Mouse (Mus musculus) intestine, embryonic 15.5 days (tissue): ENCODE measurements around the gene Gm5751. TPM values are rescaled to one million over a fixed set of nuclear protein-coding genes. Genes with fewer than 3 reads are reported as not detected.

Experiments
- ATAC-seq: fragments of 200-750 bp; cut with Nextera tagmentation; 2 replicates; pipeline ENCODE4 v1.8.0; 2017; ENCODE audit warnings: moderate TSS enrichment, moderate library complexity
- H3K27ac ChIP-seq: fragments of 300-500 bp; sonication (generic); 2 replicates; pipeline ENCODE4 v1.5.1; 2015; ENCODE audit warnings: mild to moderate bottlenecking, inconsistent platforms
- H3K27me3 ChIP-seq: fragments of 300-500 bp; sonication (generic); replicated peaks from 2 replicates; pipeline ENCODE4 v1.6.1; 2015; ENCODE audit warnings: inconsistent platforms
- H3K36me3 ChIP-seq: fragments of 300-500 bp; sonication (generic); 2 replicates; pipeline ENCODE4 v1.6.1; 2015; ENCODE audit warnings: inconsistent platforms
- H3K4me1 ChIP-seq: fragments of 300-500 bp; sonication (generic); replicated peaks from 2 replicates; pipeline ENCODE4 v1.6.1; 2015; ENCODE audit warnings: inconsistent platforms
- H3K4me2 ChIP-seq: fragments of 300-500 bp; sonication (generic); replicated peaks from 2 replicates; pipeline ENCODE4 v1.6.1; 2015; ENCODE audit warnings: mild to moderate bottlenecking, inconsistent platforms
- H3K4me3 ChIP-seq: fragments of 300-500 bp; sonication (generic); replicated peaks from 2 replicates; pipeline ENCODE4 v1.5.1; 2015; ENCODE audit warnings: inconsistent platforms
- H3K9ac ChIP-seq: fragments of 300-500 bp; sonication (generic); 2 replicates; pipeline ENCODE4 v1.6.1; 2015; ENCODE audit warnings: inconsistent platforms
- H3K9me3 ChIP-seq: fragments of 300-500 bp; sonication (generic); 2 replicates; pipeline ENCODE4 v1.6.1; 2016; ENCODE audit warnings: inconsistent platforms
- WGBS: fragments of 180-500 bp; shearing (Covaris S2); methylation state at CpG from one replicate; pipeline ENCODE4 v1.1.7; 2015; 5-methylcytosine and 5-hydroxymethylcytosine counted together
- polyA plus RNA-seq: library from polyadenylated mRNA; unstranded; fragments of >200 nt; fragmentation: Nextera tagmentation; extraction: Ambion mirVana; gene quantifications from 2 replicates; pipeline ENCODE4 v1.2.1, GENCODE M21; 2015

Gm5751 gene
- polyA plus RNA-seq, 1 experiment from 2014 or later: not detected

DNA sequence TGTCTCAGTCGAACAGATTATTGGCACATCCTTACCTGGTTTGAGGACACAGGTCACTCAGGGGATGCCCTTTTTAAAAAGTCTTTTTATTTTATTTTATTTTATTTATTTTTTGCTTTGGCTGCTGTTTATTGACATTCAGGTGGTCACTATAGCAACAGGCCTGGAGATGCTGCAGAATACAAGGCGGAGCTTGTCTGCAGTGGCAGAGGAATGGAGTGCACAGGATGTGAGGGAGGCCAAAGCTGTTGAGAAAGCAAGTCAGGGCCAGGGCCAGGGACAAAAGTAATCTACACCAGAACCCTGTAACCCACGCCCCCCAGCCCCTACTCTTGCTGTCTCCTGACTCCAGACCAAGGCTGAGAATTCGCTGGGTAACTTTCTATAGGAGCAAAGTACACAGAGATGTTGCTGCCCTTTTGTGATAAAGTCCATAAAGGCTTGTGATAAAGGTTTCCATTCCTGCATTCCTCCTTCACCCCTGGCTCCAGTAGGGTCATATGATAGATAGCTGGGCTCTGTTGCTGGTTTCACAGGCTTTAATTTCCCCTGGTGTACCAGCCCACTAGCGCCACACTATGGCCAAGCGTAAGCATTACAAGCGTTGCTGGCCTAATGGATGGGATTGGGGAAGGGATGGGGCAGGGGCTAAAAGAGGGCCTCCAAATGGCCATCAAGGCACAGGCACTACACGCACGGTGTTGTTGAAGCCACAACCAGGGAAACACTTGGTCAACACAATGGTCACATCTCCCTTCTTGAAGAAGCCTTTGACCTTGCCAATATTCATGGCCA is 48.0 kb downstream of the Gm5751 start:
- ATAC-seq: 0 out of 2 replicates have a peak, but pooled peaks have one; percentile 17
- WGBS: 46% methylated on average over 9 of the region's 9 CpGs

DNA sequence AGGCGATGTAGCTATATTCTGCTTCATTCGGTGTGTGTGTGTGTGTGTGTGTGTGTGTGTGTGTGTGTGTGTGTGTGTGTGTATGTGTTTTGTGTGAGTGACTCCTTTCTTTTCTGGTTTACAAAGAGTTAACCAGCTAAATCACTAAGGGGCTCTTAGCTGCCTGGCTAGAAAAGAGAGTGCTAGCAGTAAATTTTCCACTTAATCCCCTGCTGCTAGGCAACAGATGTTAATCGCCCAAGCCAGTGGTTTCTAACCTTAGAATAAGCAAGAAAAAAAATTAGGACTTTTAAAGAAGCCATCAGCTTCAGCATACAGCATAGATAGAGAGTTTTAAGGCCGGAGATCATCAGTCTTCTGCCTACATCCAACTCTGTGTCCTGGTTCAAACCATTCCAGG is 53.3 kb downstream of the Gm5751 start:
- H3K27me3 ChIP-seq: no peaks in the 10 kb centered on the region
- no peak overlapping the region for H3K4me2 ChIP-seq
- H3K4me1 ChIP-seq: no peaks in the 10 kb centered on the region
- no peak for ATAC-seq
- no peaks in the 10 kb centered on the region for H3K9me3 ChIP-seq
- 31% methylated on average over 4 of the region's 4 CpGs for WGBS
- H3K36me3 ChIP-seq: no peaks in the 10 kb centered on the region
- H3K27ac ChIP-seq: no peak overlapping the region
- H3K4me3 ChIP-seq: no peak overlapping the region
- H3K9ac ChIP-seq: no peak overlapping the region

More for the DNA sequence above, 48.0 kb downstream of the Gm5751 start:
- Histone ChIP-seq H3K4me1 (no peaks in the 10 kb centered on the region), H3K4me2 (no peak overlapping the region), H3K9me3 (no peaks in the 10 kb centered on the region), H3K9ac (no peak overlapping the region), H3K27ac (no peak overlapping the region), H3K27me3 (no peaks in the 10 kb centered on the region), H3K36me3 (no peaks in the 10 kb centered on the region), H3K4me3 (no peak overlapping the region)

Other genes starting within 250 kb of the Gm5751 start
- not detected in 2 replicates for gene Ssxb8, start 183.4 kb upstream of the Gm5751 start, polyA plus RNA-seq
- not detected in 2 replicates for gene Ssx9, start 125.8 kb upstream of the Gm5751 start, polyA plus RNA-seq
- not detected in 2 replicates for gene Ssxb5, start 70.6 kb upstream of the Gm5751 start, polyA plus RNA-seq
- gene Gm6592, start 30.3 kb upstream of the Gm5751 start, polyA plus RNA-seq: not detected in 2 replicates
- 2.7 and 3.3 TPM in 2 replicates for gene B630019K06Rik, start 18.1 kb downstream of the Gm5751 start, polyA plus RNA-seq
- not detected in 2 replicates for gene Fthl17b, start 88.7 kb downstream of the Gm5751 start, polyA plus RNA-seq
- gene Fthl17c, start 102.3 kb downstream of the Gm5751 start, polyA plus RNA-seq: not detected in 2 replicates
- gene Fthl17d, start 112.5 kb downstream of the Gm5751 start, polyA plus RNA-seq: not detected in 2 replicates
- gene Fthl17e, start 159.2 kb downstream of the Gm5751 start, polyA plus RNA-seq: not detected in 2 replicates
- gene Fthl17f, start 188.8 kb downstream of the Gm5751 start, polyA plus RNA-seq: not detected in 2 replicates
- gene 4930402K13Rik, start 230.3 kb downstream of the Gm5751 start, polyA plus RNA-seq: not detected in 2 replicates